21 mouse cellular contexts compared by ENCODE assay signal in the genomic region with DNA sequence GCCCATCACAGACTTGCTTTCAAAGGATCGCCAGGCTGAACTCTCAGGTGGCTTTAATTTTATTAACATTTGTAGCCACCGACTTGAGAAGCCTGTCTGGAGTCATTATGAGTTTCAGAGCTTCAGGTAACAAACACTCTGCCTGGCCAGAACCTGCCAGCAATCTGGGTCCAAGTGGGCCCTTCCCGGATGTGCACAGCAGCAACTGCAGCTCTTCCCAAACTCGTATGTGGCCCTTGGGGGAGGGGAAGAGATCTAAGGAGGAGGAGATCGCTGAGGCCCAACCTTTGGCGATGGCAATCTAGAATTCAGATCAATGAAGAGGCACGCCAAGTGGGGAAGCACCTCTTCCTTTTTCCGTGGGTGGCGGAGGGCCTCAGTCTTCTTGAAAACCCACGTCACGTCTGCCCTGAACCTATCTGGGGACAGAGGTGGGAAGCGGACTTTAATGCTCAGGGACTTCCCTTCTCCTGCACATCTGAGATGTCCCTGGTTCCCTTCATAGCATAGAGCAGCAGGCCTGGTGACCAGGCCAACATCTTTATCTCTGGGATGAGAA. TPM values are rescaled to one million over a fixed set of nuclear protein-coding genes. Genes with fewer than 3 reads are reported as not detected.
A peak's percentile ranks its signal among the peaks of the same experiment; 100 is the strongest.
DNase-seq lines count a peak whose midpoint lies in the region; ATAC-seq lines count a peak whose summit lies in the region.
"Had no signal": no experiment of that assay in that cellular context is flagged by ENCODE, and none has a peak within 500 bp of the region (broad histone marks: within the 10 kb centered on the region; RNA-seq: fewer than 3 reads in every experiment).

No protein-coding gene starts in this region.

- DNase-seq in forebrain, embryonic 11.5 days (ENCODE audit: low spot score): no peak
- DNase-seq in midbrain, embryonic 14.5 days: no peak
- DNase-seq in limb, embryonic 10.5 days (ENCODE audit: low spot score): peak; percentile 51
- DNase-seq in right cerebral cortex, adult 18-20 months: no peak
- DNase-seq: adrenal gland, postnatal 10 days; cerebellum, adult 9-11 months; heart, postnatal 14 days; lung, adult 18-20 months; lung, postnatal 14 days; thymus, adult 2 months had no signal

- no peak overlapping the region for H3K9ac ChIP-seq in forebrain, embryonic 11.5 days (ENCODE audit: low read length)
- no peak overlapping the region for H3K9ac ChIP-seq in forebrain, embryonic 15.5 days (replicated peaks)
- no peak overlapping the region for H3K9ac ChIP-seq in midbrain, embryonic 12.5 days (replicated peaks)
- H3K9ac ChIP-seq in midbrain, embryonic 14.5 days (replicated peaks; ENCODE audit: low read length): no peak overlapping the region
- H3K9ac ChIP-seq in kidney, embryonic 16.5 days (replicated peaks; ENCODE audit: low read length): no peak overlapping the region
- no peak overlapping the region for H3K9ac ChIP-seq in intestine, embryonic 16.5 days (ENCODE audit: low read depth, low read length)
- H3K9ac ChIP-seq: heart, embryonic 12.5 days; hindbrain, embryonic 13.5 days had no signal

- no peak overlapping the region for H3K4me3 ChIP-seq in forebrain, embryonic 11.5 days (ENCODE audit: low read depth, low read length)
- no peak overlapping the region for H3K4me3 ChIP-seq in forebrain, embryonic 15.5 days
- no peak overlapping the region for H3K4me3 ChIP-seq in midbrain, embryonic 12.5 days
- H3K4me3 ChIP-seq in midbrain, embryonic 14.5 days (replicated peaks; ENCODE audit: low read depth, low read length): no peak overlapping the region
- H3K4me3 ChIP-seq in limb, embryonic 10.5 days: 0 out of 2 replicates have a peak overlapping the region, but pooled peaks have one; percentile 1
- no peak overlapping the region for H3K4me3 ChIP-seq in kidney, embryonic 16.5 days (ENCODE audit: low read length)
- H3K4me3 ChIP-seq in intestine, embryonic 16.5 days (ENCODE audit: low read length): no peak overlapping the region
- H3K4me3 ChIP-seq: heart, embryonic 12.5 days; hindbrain, embryonic 13.5 days; megakaryocyte, embryonic 14.5 days; myocyte had no signal

- no peak for ATAC-seq in forebrain, embryonic 11.5 days (replicated peaks; ENCODE audit: low FRiP score)
- ATAC-seq in forebrain, embryonic 15.5 days (replicated peaks): no peak
- no peak for ATAC-seq in midbrain, embryonic 12.5 days (ENCODE audit: low FRiP score, low read depth)
- no peak for ATAC-seq in midbrain, embryonic 14.5 days (ENCODE audit: low FRiP score, low TSS enrichment)
- ATAC-seq in kidney, embryonic 16.5 days (ENCODE audit: low FRiP score, low TSS enrichment): no peak
- ATAC-seq in intestine, embryonic 16.5 days: no peak
- ATAC-seq: intestine, postnatal 0 days had no signal

- 25% methylated on average over 12 of the region's 12 CpGs for WGBS in forebrain, embryonic 11.5 days
- 42% methylated on average over 12 of the region's 12 CpGs for WGBS in forebrain, embryonic 15.5 days
- 27% methylated on average over 12 of the region's 12 CpGs for WGBS in midbrain, embryonic 12.5 days
- WGBS in midbrain, embryonic 14.5 days: 37% methylated on average over 12 of the region's 12 CpGs
- WGBS in limb, embryonic 10.5 days: 10% methylated on average over 12 of the region's 12 CpGs
- 49% methylated on average over 12 of the region's 12 CpGs for WGBS in kidney, embryonic 16.5 days
- 65% methylated on average over 12 of the region's 12 CpGs for WGBS in intestine, embryonic 16.5 days

- no peak overlapping the region for H3K27ac ChIP-seq in forebrain, embryonic 11.5 days (ENCODE audit: low read depth, low read length)
- no peak overlapping the region for H3K27ac ChIP-seq in forebrain, embryonic 15.5 days (replicated peaks)
- H3K27ac ChIP-seq in midbrain, embryonic 12.5 days (replicated peaks): 0 out of 2 replicates have a peak overlapping the region, but pooled peaks have one; percentile 54
- no peak overlapping the region for H3K27ac ChIP-seq in midbrain, embryonic 14.5 days (replicated peaks; ENCODE audit: low read depth, low read length)
- H3K27ac ChIP-seq in limb, embryonic 10.5 days: peak overlapping the region; percentile 72; the same call in 1 of the 2 replicates
- no peak overlapping the region for H3K27ac ChIP-seq in kidney, embryonic 16.5 days (ENCODE audit: low read length)
- H3K27ac ChIP-seq in intestine, embryonic 16.5 days (ENCODE audit: low read length): no peak overlapping the region
- H3K27ac ChIP-seq: hindbrain, embryonic 13.5 days; kidney, postnatal 0 days had no signal

- H3K4me2 ChIP-seq in forebrain, embryonic 11.5 days (ENCODE audit: low read depth, low read length, severe bottlenecking): 0 out of 2 replicates have a peak overlapping the region, but pooled peaks have one; percentile 18
- no peak overlapping the region for H3K4me2 ChIP-seq in forebrain, embryonic 15.5 days (replicated peaks)
- H3K4me2 ChIP-seq in midbrain, embryonic 12.5 days (replicated peaks): peak overlapping the region; percentile 37
- no peak overlapping the region for H3K4me2 ChIP-seq in midbrain, embryonic 14.5 days (ENCODE audit: low read length)
- H3K4me2 ChIP-seq in kidney, embryonic 16.5 days (replicated peaks; ENCODE audit: low read depth, low read length): no peak overlapping the region
- H3K4me2 ChIP-seq in intestine, embryonic 16.5 days (ENCODE audit: low read depth, low read length): no peak overlapping the region
- H3K4me2 ChIP-seq: heart, embryonic 12.5 days; hindbrain, embryonic 13.5 days; liver, embryonic 11.5 days had no signal

- no peaks in the 10 kb centered on the region for H3K36me3 ChIP-seq in forebrain, embryonic 11.5 days (ENCODE audit: control insufficient read depth, insufficient read depth, low read length)
- H3K36me3 ChIP-seq in forebrain, embryonic 15.5 days: no peaks in the 10 kb centered on the region
- H3K36me3 ChIP-seq in midbrain, embryonic 12.5 days: no peaks in the 10 kb centered on the region
- H3K36me3 ChIP-seq in midbrain, embryonic 14.5 days (ENCODE audit: control insufficient read depth, insufficient read depth, low read length): no peaks in the 10 kb centered on the region
- H3K36me3 ChIP-seq in limb, embryonic 10.5 days: no peaks in the 10 kb centered on the region
- H3K36me3 ChIP-seq in kidney, embryonic 16.5 days (ENCODE audit: insufficient read depth, low read length): no peaks in the 10 kb centered on the region
- no peaks in the 10 kb centered on the region for H3K36me3 ChIP-seq in intestine, embryonic 16.5 days (ENCODE audit: control insufficient read depth, insufficient read depth, low read length)
- H3K36me3 ChIP-seq: heart, embryonic 12.5 days; hindbrain, embryonic 13.5 days had no signal

- peaks cover 20% of the 10 kb centered on the region for H3K4me1 ChIP-seq in forebrain, embryonic 11.5 days (replicated peaks; ENCODE audit: control insufficient read depth, insufficient read depth, low read length)
- peaks cover 21% of the 10 kb centered on the region for H3K4me1 ChIP-seq in forebrain, embryonic 15.5 days
- H3K4me1 ChIP-seq in midbrain, embryonic 12.5 days: peaks cover 53% of the 10 kb centered on the region
- peaks cover 31% of the 10 kb centered on the region for H3K4me1 ChIP-seq in midbrain, embryonic 14.5 days (ENCODE audit: control insufficient read depth, insufficient read depth, low read length)
- H3K4me1 ChIP-seq in limb, embryonic 10.5 days: peaks cover 56% of the 10 kb centered on the region
- H3K4me1 ChIP-seq in kidney, embryonic 16.5 days (ENCODE audit: insufficient read depth, low read length): peaks cover 40% of the 10 kb centered on the region
- peaks cover 7% of the 10 kb centered on the region; the same call in 1 of the 2 replicates for H3K4me1 ChIP-seq in intestine, embryonic 16.5 days (ENCODE audit: control insufficient read depth, insufficient read depth, low read length)
- H3K4me1 ChIP-seq: megakaryocyte, embryonic 14.5 days had no signal

- no peaks in the 10 kb centered on the region for H3K9me3 ChIP-seq in forebrain, embryonic 11.5 days (ENCODE audit: control insufficient read depth, low read length)
- H3K9me3 ChIP-seq in forebrain, embryonic 15.5 days: no peaks in the 10 kb centered on the region
- H3K9me3 ChIP-seq in midbrain, embryonic 12.5 days: no peaks in the 10 kb centered on the region
- no peaks in the 10 kb centered on the region for H3K9me3 ChIP-seq in midbrain, embryonic 14.5 days (ENCODE audit: control insufficient read depth, low read length)
- H3K9me3 ChIP-seq in limb, embryonic 10.5 days (replicated peaks): no peaks in the 10 kb centered on the region
- no peaks in the 10 kb centered on the region for H3K9me3 ChIP-seq in kidney, embryonic 16.5 days (ENCODE audit: low read length)
- H3K9me3 ChIP-seq in intestine, embryonic 16.5 days (ENCODE audit: control insufficient read depth, low read length): no peaks in the 10 kb centered on the region
- H3K9me3 ChIP-seq: heart, embryonic 12.5 days; hindbrain, embryonic 13.5 days had no signal

- H3K27me3 ChIP-seq in forebrain, embryonic 11.5 days (ENCODE audit: control insufficient read depth, insufficient read depth, low read length): peaks cover 6% of the 10 kb centered on the region; the same call in 1 of the 2 replicates
- no peaks in the 10 kb centered on the region; the same call in 1 of the 2 replicates for H3K27me3 ChIP-seq in forebrain, embryonic 15.5 days
- peaks cover 32% of the 10 kb centered on the region for H3K27me3 ChIP-seq in midbrain, embryonic 12.5 days
- H3K27me3 ChIP-seq in midbrain, embryonic 14.5 days (ENCODE audit: control insufficient read depth, insufficient read depth, low read length): no peaks in the 10 kb centered on the region
- H3K27me3 ChIP-seq in limb, embryonic 10.5 days (ENCODE audit: low read depth, poor library complexity, severe bottlenecking): peaks cover 8% of the 10 kb centered on the region; the same call in 1 of the 2 replicates
- no peaks in the 10 kb centered on the region for H3K27me3 ChIP-seq in kidney, embryonic 16.5 days (ENCODE audit: insufficient read depth, low read length)
- H3K27me3 ChIP-seq in intestine, embryonic 16.5 days (replicated peaks; ENCODE audit: control insufficient read depth, insufficient read depth, low read length): no peaks in the 10 kb centered on the region; the same call in 1 of the 2 replicates

RNA-seq across cellular contexts. Expression of a gene that starts 26.8 kb away (rescaled TPM):
- polyA plus RNA-seq in forebrain, embryonic 11.5 days (2014; fragmentation: Nextera tagmentation; extraction: Ambion mirVana): 20.9 and 23.9 TPM in 2 replicates
- polyA plus RNA-seq in forebrain, embryonic 15.5 days (2015; fragmentation: Nextera tagmentation; extraction: Ambion mirVana): 6.6 and 6.7 TPM in 2 replicates
- 19.8 and 28.1 TPM in 2 replicates for polyA plus RNA-seq in midbrain, embryonic 12.5 days (2016; fragmentation: Nextera tagmentation; extraction: Ambion mirVana)
- polyA plus RNA-seq in midbrain, embryonic 14.5 days (2014; fragmentation: Nextera tagmentation; extraction: Ambion mirVana): 14.1 and 19.4 TPM in 2 replicates
- 13.1 and 13.4 TPM in 2 replicates for polyA plus RNA-seq in limb, embryonic 10.5 days (2016; fragmentation: Nextera tagmentation; extraction: Ambion mirVana)
- 4.7 and 5.7 TPM in 2 replicates for polyA plus RNA-seq in kidney, embryonic 16.5 days (2015; fragmentation: Nextera tagmentation; extraction: Ambion mirVana)
- 2.8 and 3.2 TPM in 2 replicates for polyA plus RNA-seq in intestine, embryonic 16.5 days (2015; fragmentation: Nextera tagmentation; extraction: Ambion mirVana)

Comparison
In these comparisons a context has a peak if more than half of its experiments do, and no peak if none do; other contexts are left out.
1. H3K27ac ChIP-seq: peak in midbrain, embryonic 12.5 days (single experiment) and limb, embryonic 10.5 days (single experiment); none in forebrain, embryonic 11.5 days (single experiment), forebrain, embryonic 15.5 days (single experiment), midbrain, embryonic 14.5 days (single experiment), kidney, embryonic 16.5 days (single experiment) and intestine, embryonic 16.5 days (single experiment).
2. H3K4me2 ChIP-seq: peak in forebrain, embryonic 11.5 days (single experiment) and midbrain, embryonic 12.5 days (single experiment); none in forebrain, embryonic 15.5 days (single experiment), midbrain, embryonic 14.5 days (single experiment), kidney, embryonic 16.5 days (single experiment) and intestine, embryonic 16.5 days (single experiment).